Mouse (Mus musculus) CD4-positive helper T cell, adult 2 months (primary cell): ENCODE measurements around the gene Iqcc.

Experiments
- DNase-seq: peaks from one replicate; pipeline ENCODE4 v3.0.0-alpha.2; 2012; ENCODE audit warnings: low read depth, missing footprints, low spot score

Iqcc gene

DNA sequence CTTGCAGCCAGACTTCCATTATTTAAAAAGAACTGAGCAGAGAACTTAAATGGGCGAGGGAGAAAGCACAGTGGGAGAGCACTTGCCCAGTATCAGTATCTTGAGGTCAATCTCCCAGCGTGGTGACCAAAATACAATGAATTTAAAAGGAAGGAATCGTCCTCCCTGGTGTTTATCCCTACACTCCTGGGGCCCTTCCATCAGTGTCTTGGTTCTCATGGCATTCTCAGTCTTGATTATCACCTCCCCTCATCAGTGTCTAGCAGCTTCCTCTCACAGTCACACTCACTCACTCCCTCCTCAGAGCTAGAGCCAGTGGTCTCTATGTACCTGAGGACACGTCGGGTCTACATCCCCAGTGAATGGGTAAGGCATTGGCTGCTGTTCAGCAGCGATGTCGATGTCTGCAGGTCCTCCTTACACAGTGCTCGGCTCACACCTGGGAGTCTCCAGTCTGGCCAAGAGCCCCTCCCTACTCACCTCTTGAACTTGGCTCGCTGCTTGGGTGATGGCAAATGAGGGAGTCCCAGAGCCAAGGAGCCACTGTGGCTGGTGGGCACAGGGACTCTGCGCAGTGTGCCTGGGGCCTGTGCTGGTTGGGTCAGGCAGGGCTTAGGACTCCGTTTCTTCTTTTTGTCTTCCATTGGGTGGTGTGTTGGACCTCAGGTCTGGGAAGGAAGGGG, 3.4 kb upstream of the Iqcc start:
- no peak for DNase-seq

DNA sequence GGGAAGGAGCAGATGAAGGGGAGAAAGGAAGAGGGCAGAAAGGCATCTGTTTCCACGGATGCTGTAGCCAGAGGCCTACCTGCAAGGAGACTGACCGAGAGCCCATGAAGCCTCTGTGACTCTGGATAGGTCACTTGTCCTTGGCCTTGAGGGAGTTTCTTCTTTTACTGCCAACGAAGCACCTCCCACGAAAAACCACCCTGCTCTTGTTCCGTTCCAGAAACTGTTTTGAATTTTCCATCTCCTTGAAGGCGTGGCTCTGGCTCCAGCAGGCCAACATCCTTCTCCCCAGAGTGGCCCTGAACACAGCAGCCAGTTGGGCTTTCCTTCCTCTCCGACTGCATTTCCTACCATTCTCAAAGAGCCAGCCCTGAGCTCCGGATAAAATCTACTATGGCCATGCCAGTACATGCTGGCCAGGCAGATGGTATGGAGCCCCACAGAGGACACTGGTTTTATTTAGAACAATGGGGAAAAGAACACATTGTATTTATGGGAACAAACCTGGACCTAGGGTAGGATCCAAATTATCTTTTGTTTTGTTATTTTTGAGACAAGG, 2.5 kb upstream of the Iqcc start:
- peak; percentile 63 for DNase-seq

DNA sequence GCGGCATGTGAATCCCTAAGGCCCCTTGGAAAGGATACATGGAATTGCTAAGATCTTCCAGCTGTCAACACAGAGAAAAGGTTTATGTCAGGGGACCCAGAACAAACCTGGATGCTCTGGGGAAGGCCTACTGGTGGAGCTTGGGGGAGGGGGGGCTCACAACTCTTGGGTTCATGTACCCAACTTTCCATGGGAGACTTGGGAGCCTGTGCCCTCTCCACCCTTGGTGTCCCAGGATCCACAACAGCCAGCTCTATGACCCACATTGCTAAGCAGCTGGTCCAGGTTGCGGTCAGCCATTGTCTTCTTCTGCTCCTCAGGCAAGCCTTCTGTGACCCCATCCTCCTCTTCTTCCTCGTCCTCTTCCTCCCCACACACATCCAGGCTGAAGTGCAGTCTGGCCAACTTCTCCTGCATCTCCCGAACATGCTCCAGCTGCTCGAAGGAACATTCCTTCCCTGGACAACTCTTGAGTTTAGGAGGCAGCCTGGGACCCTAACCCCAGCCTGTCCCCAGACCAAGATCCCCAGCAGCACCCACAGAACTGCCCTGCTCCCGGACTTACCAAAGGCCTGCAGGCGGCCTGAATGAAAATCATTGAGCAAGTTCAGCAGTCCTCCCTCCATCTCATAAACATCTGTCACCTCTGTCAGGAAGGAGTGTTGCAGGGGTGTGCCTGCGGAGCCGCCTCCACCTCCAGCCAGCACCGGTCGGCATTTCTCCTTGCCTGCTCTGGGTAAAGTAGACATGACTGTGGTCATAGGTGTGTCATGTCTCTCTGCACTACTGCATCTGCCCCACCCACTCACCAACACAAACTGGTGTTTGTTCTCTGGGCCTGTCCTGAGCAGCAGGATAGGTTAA, 1.8 kb upstream of the Iqcc start:
- peak; percentile 51 for DNase-seq

DNA sequence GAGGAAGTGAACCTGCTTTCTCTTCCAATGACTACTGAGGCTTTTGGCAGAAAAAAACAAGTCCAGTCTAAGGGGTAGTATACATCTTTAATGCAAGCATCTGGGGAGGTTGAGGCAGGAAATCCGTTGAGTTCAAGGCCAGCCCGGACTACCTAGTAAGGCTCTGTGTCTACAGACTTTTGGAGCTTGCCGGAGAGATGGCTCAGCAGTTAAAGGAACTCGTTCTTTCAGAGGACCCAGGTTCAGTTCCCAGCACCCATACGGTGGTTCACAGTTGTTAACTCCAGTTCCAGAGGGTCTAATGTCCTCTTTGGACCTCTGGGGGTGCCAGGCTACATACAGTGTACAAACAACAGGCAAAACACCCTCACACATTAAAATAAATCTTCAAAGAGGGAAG, 868 bp downstream of the Iqcc start:
- DNase-seq, result no peak

DNA sequence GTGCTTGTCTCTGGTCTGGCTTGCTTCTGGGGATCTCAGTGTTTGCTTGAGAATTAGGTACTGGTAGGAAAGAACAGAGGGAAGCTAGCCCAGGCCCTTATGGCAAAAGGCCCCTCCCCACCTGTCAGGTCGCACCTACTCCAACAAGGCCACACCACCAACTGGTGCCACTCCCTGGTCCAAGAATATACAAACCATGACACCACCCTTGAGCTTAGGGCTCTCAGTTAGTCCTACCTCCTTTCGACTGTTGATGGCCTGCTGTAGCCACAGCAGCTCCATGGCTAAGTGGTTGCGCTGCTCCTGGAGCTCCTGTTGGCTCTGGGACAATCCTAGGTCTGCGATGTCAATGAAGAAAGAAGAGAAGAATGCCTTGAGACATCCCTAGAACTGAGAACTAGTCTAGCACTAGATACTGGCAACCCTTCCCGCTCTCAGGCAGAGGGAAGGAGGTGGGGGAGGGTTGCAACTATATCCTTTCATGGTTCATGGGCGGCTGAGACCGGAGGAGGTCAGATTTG, 1.7 kb downstream of the Iqcc start:
- no peak for DNase-seq

DNA sequence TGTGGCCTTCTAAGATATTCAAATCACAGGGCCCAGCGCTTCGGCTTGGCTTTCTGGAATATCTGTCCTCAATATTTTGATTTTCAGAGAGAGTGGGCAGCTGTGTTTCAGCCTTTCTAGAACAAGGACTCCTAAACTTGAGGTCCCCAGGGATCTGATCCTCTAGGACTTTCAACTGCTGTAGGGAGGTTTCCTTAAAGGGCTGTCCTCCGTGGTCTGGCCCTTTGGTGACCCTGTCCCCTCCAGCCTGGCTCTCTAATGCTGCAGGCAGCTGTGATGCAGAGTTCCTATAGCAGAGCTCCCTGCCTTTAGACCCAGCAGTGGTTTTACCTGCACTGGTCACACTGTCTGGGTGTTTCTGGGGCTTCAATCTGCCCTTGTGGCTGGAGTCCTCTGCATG, 2.3 kb downstream of the Iqcc start:
- no peak for DNase-seq

DNA sequence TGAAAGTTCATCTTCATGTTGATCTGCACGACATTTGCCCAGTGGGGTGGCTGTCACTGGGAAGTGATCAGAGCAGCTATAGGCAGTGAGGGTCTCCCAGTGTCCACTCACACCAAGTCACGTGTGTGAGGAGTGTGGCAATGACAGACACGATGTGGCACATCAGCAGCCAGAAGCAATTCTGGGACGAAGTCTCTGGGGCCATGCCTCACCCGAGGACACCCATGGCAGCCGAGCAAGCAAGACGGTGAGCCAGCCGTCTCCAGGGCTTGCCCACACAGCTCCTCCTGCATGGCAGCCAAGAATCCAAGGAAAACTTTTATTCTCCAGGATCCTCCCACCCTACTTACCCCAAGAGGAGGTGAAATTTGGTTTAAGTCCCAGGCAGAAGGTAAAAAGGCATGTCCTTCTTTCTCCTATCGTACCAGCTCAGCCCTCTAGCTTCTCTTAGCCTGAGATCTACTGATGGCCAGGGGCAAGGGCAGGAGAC, 3.1 kb downstream of the Iqcc start:
- DNase-seq, result no peak

DNA sequence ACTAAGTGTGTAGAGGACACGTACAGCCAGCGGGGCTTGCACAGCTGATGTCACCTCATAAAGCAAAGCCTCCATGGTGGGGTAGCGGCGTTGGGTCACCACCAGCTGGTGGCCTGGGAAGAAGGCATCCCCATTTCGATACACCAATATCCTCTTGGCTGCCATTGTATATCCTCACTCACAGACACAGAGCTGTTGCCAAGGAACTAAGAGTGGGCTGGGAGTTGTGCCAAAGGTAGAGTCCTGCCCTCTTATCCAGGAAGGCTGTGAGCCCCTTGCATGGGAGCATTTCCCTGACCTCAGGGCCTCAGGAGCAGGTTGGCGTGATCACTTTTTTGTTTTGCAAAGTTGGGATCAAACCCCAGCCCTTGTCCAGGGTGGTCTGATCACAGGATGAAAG, 4.8 kb downstream of the Iqcc start, which contains the start of gene Dcdc2b:
TSS of gene Dcdc2b (minus strand) at position 165 of the 400 bp plus-strand sequence.
- DNase-seq, result no peak

DNA sequence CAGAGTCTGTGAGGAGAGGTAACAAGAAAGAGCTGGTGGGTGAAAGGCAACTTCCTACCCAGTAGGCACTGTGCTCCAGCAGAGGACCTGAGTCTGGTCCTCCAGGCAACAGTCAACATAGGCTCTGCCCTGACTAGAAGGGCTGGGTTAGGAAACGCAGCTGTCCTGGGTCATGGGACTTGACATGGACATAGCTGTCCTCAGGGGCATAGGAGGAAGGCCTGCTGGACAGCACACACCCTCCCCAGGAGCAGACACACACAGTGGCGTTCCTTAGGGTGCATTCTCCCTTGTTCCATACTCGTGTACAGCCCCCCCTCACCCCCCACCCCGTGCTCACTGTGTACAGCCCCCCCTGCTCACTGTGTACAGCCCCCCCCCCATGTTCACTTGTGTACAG, 8.4 kb downstream of the Iqcc start:
- no peak for DNase-seq

DNA sequence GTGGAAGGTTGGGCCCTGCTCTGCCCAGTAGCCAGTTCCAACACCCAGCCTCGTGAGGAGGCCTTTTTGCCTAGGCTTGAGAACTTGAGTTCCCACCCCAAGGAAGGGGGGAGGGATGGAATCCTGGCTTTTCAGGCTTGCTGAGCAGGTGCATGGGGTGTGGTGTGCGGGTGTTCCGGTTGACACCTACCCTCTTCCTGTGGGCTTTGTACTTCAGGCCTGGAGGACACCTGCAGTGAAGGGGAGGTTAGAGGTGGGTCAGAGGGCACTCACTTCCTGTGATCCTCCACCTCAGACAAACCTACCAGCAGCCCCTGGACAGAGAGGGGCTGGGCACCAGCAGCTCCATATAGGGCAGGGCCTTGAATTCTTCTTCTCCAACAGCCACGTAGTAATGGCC, 8.9 kb downstream of the Iqcc start:
- peak; percentile 41 for DNase-seq

DNA sequence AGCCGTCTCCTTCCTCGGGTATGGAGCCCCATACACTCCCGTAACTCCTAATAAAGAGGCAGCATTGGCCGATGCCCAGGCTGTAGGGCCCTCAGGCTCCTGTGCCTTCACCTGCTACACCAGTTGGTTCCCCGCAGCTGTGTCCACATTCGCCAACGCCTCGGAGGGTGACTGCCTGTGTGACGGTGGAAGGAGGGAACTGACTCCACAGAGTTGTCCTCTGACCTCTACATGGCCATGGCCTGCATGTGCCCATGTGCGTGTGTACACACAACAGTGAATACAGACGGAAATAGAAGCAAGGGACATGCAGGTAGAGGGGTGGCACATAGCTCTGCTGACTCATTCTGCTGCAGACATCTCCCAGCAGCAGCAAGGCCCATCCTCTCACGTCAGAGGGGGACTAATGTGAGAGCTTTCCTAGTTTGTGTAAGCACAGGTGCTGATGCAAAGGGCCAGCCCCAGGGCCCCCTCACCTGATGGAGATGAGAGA, 9.7 kb downstream of the Iqcc start:
- no peak for DNase-seq

DNA sequence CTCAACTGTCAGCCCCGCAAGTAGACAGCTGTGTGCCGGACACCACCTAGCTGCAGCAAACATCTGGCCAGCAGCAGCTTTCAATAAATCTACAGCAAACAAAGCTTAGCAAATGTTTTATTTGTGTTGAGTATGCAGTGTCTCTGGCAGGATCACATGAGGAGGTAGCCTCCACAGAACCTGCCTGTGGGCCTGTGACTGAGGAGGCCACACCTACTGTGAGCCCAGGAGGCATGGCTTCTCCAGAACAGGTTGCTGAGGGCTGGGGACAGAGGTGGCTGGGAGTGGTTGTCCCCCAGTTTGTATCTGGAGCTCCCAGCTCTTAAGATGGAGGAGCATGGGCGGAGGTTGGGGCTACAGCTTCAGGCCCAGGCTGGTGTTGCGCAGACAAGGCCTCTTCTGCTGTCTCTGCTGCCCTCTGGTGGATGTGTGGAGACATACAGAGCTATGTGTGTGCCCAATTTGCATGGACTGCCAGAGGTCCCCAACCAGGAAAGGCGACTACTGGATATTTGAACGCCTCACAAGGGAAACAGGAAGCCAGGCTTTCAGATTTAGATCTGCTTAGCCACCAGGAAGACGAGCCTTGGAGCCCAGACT, 10.4 kb downstream of the Iqcc start:
- peak; percentile 86 for DNase-seq

DNA sequence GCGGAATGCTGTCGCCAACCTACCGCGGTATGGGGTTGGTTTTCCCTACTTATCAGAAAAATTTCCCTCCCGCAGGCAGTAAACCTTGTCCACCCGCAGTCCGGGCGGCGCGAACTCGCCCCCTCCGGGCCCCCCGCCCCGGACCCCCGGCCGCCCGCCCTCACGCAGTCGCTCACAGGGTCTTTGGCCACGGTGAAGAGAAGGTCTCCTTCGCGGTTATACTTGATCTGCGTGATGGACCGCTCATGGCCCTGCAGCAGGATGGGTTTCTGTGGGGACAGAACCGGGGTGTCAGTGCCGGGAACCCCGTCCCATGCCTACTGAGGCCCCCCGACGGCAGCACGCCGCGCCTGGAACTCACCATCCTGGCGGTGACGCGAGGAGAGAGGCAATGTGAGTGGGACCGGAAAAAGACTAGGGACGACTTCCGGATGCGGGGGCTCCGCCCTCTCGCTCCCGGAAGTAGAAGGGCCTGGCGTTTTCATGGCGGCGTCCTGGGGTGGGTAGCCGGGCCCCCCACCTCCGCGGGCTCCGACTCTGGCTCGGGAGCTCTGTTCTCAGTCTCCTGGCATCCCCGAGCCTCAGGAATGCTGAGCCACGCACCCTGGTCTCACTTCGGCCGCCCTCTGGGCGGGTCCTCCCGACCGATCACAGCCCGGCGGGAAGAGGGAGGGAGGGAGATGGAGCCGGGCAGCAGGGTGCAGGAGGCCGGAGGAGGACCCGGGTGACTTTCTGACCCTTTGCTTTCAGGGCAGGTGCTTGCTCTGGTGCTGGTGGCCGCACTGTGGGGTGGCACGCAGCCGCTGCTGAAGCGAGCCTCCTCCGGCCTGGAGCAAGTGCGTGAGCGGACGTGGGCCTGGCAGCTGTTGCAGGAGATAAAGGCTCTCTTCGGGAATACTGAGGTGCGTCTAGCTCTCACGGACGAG, 18.4 kb downstream of the Iqcc start, which contains the start of the genes Eif3i and Tmem234:
TSS of gene Eif3i (minus strand) at position 416 of the 926 bp plus-strand sequence.
TSS of gene Tmem234 (plus strand) at position 436 of the 926 bp plus-strand sequence.
- DNase-seq, result peak; percentile 91

DNA sequence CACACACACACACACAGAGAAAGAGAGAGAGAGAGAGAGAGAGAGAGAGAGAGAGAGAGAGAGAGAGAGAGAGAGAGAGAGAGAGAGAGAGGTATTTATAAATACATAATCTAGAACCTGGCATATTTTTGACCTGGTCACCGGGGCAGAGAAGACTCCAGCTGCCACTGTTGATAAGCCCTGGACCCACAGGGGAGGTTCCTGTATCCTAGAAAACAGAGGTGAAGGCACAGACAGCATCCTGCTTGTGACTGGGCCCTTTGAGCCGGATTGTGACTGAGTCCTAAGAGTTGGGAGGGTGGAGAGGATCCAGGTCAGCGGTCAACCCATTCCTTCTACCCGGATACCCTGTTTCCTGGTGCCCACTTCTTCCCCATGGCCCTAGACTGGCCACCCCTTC, 30.0 kb downstream of the Iqcc start:
- no peak for DNase-seq

DNA sequence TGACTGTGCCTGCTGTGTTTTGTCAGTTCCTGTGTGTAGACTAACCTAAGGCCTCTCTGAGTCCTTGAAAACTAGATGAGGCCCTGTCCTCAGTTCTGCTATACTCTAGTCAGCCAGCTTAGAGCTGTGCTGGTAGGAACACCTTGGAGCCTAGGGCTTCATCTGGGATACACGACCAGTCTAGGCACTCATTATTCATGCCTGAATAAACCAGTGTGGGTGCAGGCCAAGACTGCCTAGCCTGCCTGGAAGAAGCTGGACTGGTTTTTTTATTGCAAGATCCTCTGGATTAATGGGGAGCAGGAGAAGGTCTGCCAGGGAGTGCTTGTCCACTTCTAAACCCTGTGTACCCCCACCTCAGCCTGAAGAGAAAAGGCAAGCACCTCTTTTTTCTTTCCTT, 32.0 kb downstream of the Iqcc start:
- DNase-seq, result no peak

DNA sequence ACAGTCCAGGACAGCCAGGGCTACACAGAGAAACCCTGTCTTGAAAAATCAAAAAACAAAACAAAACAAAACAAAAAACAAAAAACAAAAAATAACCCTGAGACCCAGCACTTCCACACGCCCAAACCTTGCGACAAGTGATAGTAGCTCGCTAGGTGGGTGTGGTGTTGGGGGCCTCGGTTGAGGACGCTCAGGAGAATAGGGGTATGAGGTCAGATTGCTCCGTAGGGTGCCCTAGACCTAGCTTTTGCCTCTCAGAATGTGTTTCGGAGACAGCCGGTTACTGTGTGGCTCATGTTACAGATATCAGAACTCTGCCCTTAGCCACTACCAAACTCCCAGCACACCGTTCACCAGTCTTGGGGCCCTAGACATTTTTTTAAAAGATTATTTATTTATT, 33.1 kb downstream of the Iqcc start:
- DNase-seq, result no peak

DNA sequence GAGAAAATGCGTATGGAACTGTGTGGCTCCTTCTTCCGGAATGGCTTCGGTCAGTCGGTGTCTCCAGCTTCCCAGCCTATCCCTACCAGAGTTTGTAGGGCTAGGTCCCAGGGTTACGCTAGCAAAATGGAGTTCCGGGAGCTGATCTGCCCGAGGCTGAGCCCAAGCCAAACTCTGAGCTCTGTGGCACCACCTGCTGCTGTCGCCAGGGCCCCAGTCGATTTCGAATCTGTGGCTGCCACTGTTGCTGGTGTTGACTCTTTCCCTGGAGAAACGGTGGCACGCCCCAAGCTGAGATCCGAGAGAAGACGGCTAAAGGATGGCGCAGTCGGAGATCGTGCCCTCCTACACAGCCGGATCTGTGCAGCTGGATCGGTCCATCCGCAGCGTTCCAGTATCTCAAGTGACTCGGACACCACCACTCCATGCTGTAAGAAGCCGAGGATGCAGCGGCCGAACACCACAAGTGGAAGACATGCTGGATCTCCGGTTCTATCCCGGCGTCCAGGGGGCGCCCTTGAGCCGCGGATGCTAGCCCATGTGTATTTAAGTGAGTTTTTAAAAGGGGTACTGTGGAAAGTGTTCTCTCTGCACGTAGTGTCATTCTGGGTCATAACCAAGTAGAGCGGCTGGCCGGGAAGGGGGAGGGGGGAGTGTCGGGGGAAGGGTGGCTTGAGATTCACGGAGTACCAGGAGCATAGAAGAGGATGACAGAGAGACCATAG, 33.9 kb downstream of the Iqcc start:
- peak; percentile 88 for DNase-seq

DNA sequence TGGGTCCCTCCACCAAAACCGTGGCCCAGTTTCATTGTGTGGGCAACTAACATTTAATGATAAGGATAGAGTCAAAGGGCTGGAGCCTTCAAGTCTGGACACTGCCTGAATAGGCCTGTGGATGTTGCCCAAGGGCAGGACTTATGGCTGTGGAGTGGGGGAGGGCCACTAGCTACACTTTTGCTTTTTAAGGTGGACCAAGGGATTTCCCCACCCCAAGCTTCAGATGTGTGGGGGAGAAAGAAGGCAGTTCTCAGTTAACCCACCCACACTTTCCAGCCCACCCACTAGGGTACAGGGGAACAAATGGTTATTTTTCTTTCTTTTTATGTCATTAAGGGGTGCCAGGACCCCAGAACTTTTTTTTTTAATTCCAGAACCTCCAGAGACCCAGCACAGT, 34.5 kb downstream of the Iqcc start:
- DNase-seq, result peak; percentile 39

DNA sequence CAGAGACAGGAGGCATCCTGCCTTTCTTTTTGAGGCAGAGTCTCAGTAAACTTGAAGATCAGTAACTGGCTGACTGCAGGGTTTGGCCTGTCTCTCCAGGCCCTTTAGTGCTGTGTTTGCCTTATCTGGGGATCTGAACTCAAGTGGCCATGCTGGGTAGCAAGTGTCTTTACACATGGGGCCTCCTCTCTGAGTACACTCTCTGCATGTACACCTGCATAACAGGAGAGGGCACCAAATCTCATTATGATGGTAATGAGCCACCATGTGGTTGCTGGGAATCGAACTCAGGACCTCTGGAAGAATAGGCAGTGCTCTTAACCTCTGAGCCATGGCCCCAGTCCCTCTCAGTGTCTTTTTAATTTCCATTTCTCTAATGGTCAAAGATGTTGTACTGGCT, 36.6 kb downstream of the Iqcc start:
- DNase-seq, result no peak

DNA sequence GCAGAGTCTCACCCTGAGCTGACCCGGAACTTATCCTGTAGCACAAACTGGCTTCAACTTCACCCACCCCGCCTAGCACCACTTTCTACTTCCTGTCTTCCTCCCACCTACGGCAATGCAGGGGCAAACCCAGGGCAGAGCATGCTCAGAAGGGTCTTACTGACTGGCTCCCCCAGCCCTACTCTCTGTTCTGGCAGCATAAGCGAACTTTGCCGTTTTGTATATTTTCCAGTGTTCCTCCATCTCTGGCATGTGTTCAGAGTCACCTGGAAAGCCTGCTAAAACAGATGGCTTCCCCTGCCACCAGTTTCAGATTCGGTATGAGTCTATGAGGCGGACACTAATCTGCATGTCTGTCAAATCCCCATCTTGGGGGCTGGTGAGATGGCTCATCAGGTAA, 38.6 kb downstream of the Iqcc start:
- peak; percentile 78 for DNase-seq
